Mouse (Mus musculus) MEL (cell line): ENCODE results near the gene Cnga2. TPM values are rescaled to one million over a fixed set of nuclear protein-coding genes. Genes with fewer than 3 reads are reported as not detected.

Experiments
- DNase-seq: peaks from one replicate; pipeline ENCODE4 v3.0.0; 2011; ENCODE audit warnings: low read depth, low spot score
- H3K27ac ChIP-seq: 2 replicates; pipeline ENCODE4 v1.5.1; 2012; ENCODE audit warnings: low read depth, mild to moderate bottlenecking, control low read depth, low read length, moderate library complexity; ENCODE audit not compliant: control insufficient read depth
- H3K27me3 ChIP-seq, 2 experiments: fragments of 150-350 bp in 1 of 2; sonication (generic) in 1 of 2; 2 replicates each; pipeline ENCODE4 v1.6.1; 2012; ENCODE audit warnings: low read length in 2 of 2, mild to moderate bottlenecking in 2 of 2, improper control_type of control experiment in 1 of 2, moderate library complexity in 1 of 2; ENCODE audit not compliant: insufficient read depth in 2 of 2, control insufficient read depth in 1 of 2
- H3K36me3 ChIP-seq, 2 experiments: 2 replicates each; pipeline ENCODE4 v1.6.1; 2012 to 2014; ENCODE audit warnings: low read length in 2 of 2, improper control_type of control experiment in 1 of 2, inconsistent platforms in 1 of 2, mild to moderate bottlenecking in 1 of 2; ENCODE audit not compliant: insufficient read depth in 2 of 2, control insufficient read depth in 1 of 2
- H3K4me1 ChIP-seq, 2 experiments: fragments of 150-350 bp in 1 of 2; sonication (generic) in 1 of 2; 2 replicates each; pipeline ENCODE4 v1.6.1; 2012; ENCODE audit warnings: low read length in 2 of 2, improper control_type of control experiment in 1 of 2, mild to moderate bottlenecking in 1 of 2; ENCODE audit not compliant: insufficient read depth in 2 of 2, control insufficient read depth in 1 of 2
- H3K4me3 ChIP-seq, 2 experiments: fragments of 150-350 bp in 1 of 2; sonication (generic) in 1 of 2; 2 replicates each; pipeline ENCODE4 v1.5.1; 2012; ENCODE audit warnings: low read depth in 2 of 2, low read length in 2 of 2, mild to moderate bottlenecking in 2 of 2, moderate library complexity in 2 of 2, control low read depth in 1 of 2, improper control_type of control experiment in 1 of 2; ENCODE audit not compliant: control insufficient read depth in 1 of 2, insufficient read depth in 1 of 2
- H3K79me2 ChIP-seq: 2 replicates; pipeline ENCODE4 v1.6.1; 2012; ENCODE audit warnings: mild to moderate bottlenecking, low read length, moderate library complexity; ENCODE audit not compliant: control insufficient read depth, poor library complexity, insufficient read depth
- H3K9ac ChIP-seq: 2 replicates; pipeline ENCODE4 v1.6.1; 2012; ENCODE audit warnings: low read depth, mild to moderate bottlenecking, control low read depth, low read length, moderate library complexity; ENCODE audit not compliant: control insufficient read depth, poor library complexity, severe bottlenecking
- H3K9me3 ChIP-seq: fragments of 150-350 bp; sonication (generic); replicated peaks from 2 replicates; pipeline ENCODE4 v1.6.1; 2012; ENCODE audit warnings: mild to moderate bottlenecking, low read length, improper control_type of control experiment, moderate library complexity; ENCODE audit not compliant: insufficient read depth
- BHLHE40 ChIP-seq: IDR thresholded peaks from 2 replicates; pipeline ENCODE4 v1.6.1; 2012; ENCODE audit warnings: low read depth, mild to moderate bottlenecking, inconsistent platforms, low read length, improper control_type of control experiment, borderline replicate concordance
- CTCF ChIP-seq, 3 experiments: IDR thresholded peaks in 2 of 3; conservative IDR thresholded peaks in 1 of 3; 2 replicates each; pipeline ENCODE4 v1.5.1; 2011 to 2012; ENCODE audit warnings: low read length in 3 of 3, low read depth in 2 of 3, mild to moderate bottlenecking in 2 of 3, improper control_type of control experiment in 1 of 3, inconsistent platforms in 1 of 3, mixed read lengths in 1 of 3, moderate library complexity in 1 of 3; ENCODE audit not compliant: control insufficient read depth in 1 of 3, insufficient read depth in 1 of 3, poor library complexity in 1 of 3, severe bottlenecking in 1 of 3
- EP300 ChIP-seq, 2 experiments: IDR thresholded peaks; 2 replicates each; pipeline ENCODE4 v1.6.1; 2011; ENCODE audit warnings: improper control_type of control experiment in 2 of 2, low read length in 2 of 2, low read depth in 1 of 2, mild to moderate bottlenecking in 1 of 2
- ETS1 ChIP-seq: IDR thresholded peaks from 2 replicates; pipeline ENCODE4 v1.6.1; 2012; ENCODE audit warnings: low read depth, mild to moderate bottlenecking, inconsistent platforms, low read length, improper control_type of control experiment, moderate library complexity
- GABPA ChIP-seq: IDR thresholded peaks from 2 replicates; pipeline ENCODE4 v1.6.1; 2012; ENCODE audit warnings: low read depth, mild to moderate bottlenecking, inconsistent platforms, low read length, improper control_type of control experiment, moderate library complexity
- GATA1 ChIP-seq: IDR thresholded peaks from 2 replicates; pipeline ENCODE4 v1.6.1; 2011; ENCODE audit warnings: low read depth, low read length, improper control_type of control experiment
- JUND ChIP-seq: IDR thresholded peaks from 2 replicates; pipeline ENCODE4 v1.6.1; 2011; ENCODE audit warnings: low read depth, mild to moderate bottlenecking, improper control_type of control experiment, low read length
- KAT2A ChIP-seq: conservative IDR thresholded peaks from 2 replicates; pipeline ENCODE4 v1.6.1; 2012; ENCODE audit warnings: low read depth, low read length, improper control_type of control experiment, inconsistent platforms
- MAFK ChIP-seq: IDR thresholded peaks from 2 replicates; pipeline ENCODE4 v1.6.1; 2011; ENCODE audit warnings: low read depth, mild to moderate bottlenecking, low read length, improper control_type of control experiment, borderline replicate concordance
- MEF2A ChIP-seq: IDR thresholded peaks from 2 replicates; pipeline ENCODE4 v1.6.1; 2014; ENCODE audit warnings: low read depth, mild to moderate bottlenecking, inconsistent platforms, low read length, improper control_type of control experiment; ENCODE audit not compliant: poor library complexity, insufficient replicate concordance, severe bottlenecking; ENCODE audit errors: extremely low read depth
- MXI1 ChIP-seq: IDR thresholded peaks from 2 replicates; pipeline ENCODE4 v1.6.1; 2011; ENCODE audit warnings: mild to moderate bottlenecking, low read depth, low read length, improper control_type of control experiment
- NRF1 ChIP-seq: IDR thresholded peaks from 2 replicates; pipeline ENCODE4 v1.6.1; 2014; ENCODE audit warnings: low read depth, mild to moderate bottlenecking, inconsistent platforms, low read length, improper control_type of control experiment, moderate library complexity; ENCODE audit not compliant: poor library complexity, insufficient read depth, severe bottlenecking
- POLR2A ChIP-seq, 2 experiments: IDR thresholded peaks; 2 replicates each; pipeline ENCODE4 v1.6.1; 2011 to 2012; ENCODE audit warnings: low read length in 2 of 2, mild to moderate bottlenecking in 2 of 2, control low read depth in 1 of 2, improper control_type of control experiment in 1 of 2, low read depth in 1 of 2, moderate library complexity in 1 of 2; ENCODE audit not compliant: control insufficient read depth in 1 of 2, insufficient read depth in 1 of 2, poor library complexity in 1 of 2
- POLR2AphosphoS5 ChIP-seq: IDR thresholded peaks from 2 replicates; pipeline ENCODE4 v1.6.1; 2012; ENCODE audit warnings: low read depth, borderline replicate concordance, mild to moderate bottlenecking, inconsistent platforms, low read length, moderate library complexity, mixed read lengths
- TBP ChIP-seq: IDR thresholded peaks from 2 replicates; pipeline ENCODE4 v1.8.0; 2011; ENCODE audit warnings: low read depth, low read length, improper control_type of control experiment
- TCF12 ChIP-seq: IDR thresholded peaks from 2 replicates; pipeline ENCODE4 v1.6.1; 2014; ENCODE audit warnings: low read depth, mild to moderate bottlenecking, inconsistent platforms, low read length, improper control_type of control experiment, moderate library complexity
- UBTF ChIP-seq: IDR thresholded peaks from 2 replicates; pipeline ENCODE4 v1.6.1; 2012; ENCODE audit warnings: low read depth, mild to moderate bottlenecking, inconsistent platforms, low read length, improper control_type of control experiment, moderate library complexity, borderline replicate concordance; ENCODE audit not compliant: insufficient read depth
- USF1 ChIP-seq: IDR thresholded peaks from 2 replicates; pipeline ENCODE4 v1.6.1; 2014; ENCODE audit warnings: low read depth, mild to moderate bottlenecking, inconsistent platforms, low read length, improper control_type of control experiment, moderate library complexity
- ZC3H11A ChIP-seq: IDR thresholded peaks from 2 replicates; pipeline ENCODE4 v1.6.1; 2012; ENCODE audit warnings: low read depth, mild to moderate bottlenecking, inconsistent platforms, low read length, improper control_type of control experiment
- ZKSCAN1 ChIP-seq: IDR thresholded peaks from 2 replicates; pipeline ENCODE4 v1.6.1; 2012; ENCODE audit warnings: low read depth, mild to moderate bottlenecking, inconsistent platforms, low read length, improper control_type of control experiment, moderate library complexity
- ZMIZ1 ChIP-seq: IDR thresholded peaks from 2 replicates; pipeline ENCODE4 v1.6.1; 2012; ENCODE audit warnings: low read depth, mild to moderate bottlenecking, inconsistent platforms, low read length, improper control_type of control experiment, moderate library complexity
- polyA plus RNA-seq, 2 experiments: library from polyadenylated mRNA; stranded (reverse) in 1 of 2; unstranded in 1 of 2; fragments of >175 nt in 1 of 2; fragments of >200 nt in 1 of 2; gene quantifications; 2 replicates each; pipeline versions ENCODE4 v1.2.1 to v1.2.4; 2012; ENCODE audit warnings: low replicate concordance in 2 of 2, low read depth in 1 of 2; ENCODE audit not compliant: insufficient read length in 2 of 2, insufficient read depth in 1 of 2, missing spikeins in 1 of 2
- total RNA-seq: library from RNA; depleted of rRNA; stranded (reverse); fragments of 300-350 nt; gene quantifications from 2 replicates; pipeline ENCODE4 v1.2.3, GENCODE M21; 2012

The Cnga2 gene
- total and polyA plus RNA-seq, 3 experiments, result not detected

- TF ChIP-seq ETS1 (no peak), TBP (no peak), GATA1 (no peak)
- TF ChIP-seq, all 39 proteins: peak for 0
- Histone ChIP-seq H3K4me1 (no peaks in the 10 kb centered on the region), H3K27me3 (no peaks in the 10 kb centered on the region), H3K9ac (no peak overlapping the region), H3K27ac (no peak overlapping the region), H3K9me3 (no peaks in the 10 kb centered on the region), H3K36me3 (no peaks in the 10 kb centered on the region), H3K4me3 (no peak overlapping the region), H3K79me2 (no peaks in the 10 kb centered on the region)
- DNase-seq, result no peak
Observed at GRCm38 (mm10) chrX:72023542-72023941, 31.9 kb downstream of the Cnga2 start.

- Histone ChIP-seq H3K4me3 (no peak overlapping the region), H3K27ac (no peak overlapping the region)
Observed at GRCm38 (mm10) chrX:72044056-72044455, 52.4 kb downstream of the Cnga2 start.

GRCm38 (mm10) chrX:72047918-72048317, 56.3 kb downstream of the Cnga2 start:
- Histone ChIP-seq H3K79me2 (no peaks in the 10 kb centered on the region), H3K9me3 (no peaks in the 10 kb centered on the region), H3K27ac (no peak overlapping the region), H3K36me3 (no peaks in the 10 kb centered on the region), H3K27me3 (no peaks in the 10 kb centered on the region), H3K9ac (no peak overlapping the region), H3K4me1 (no peaks in the 10 kb centered on the region), H3K4me3 (no peak overlapping the region)
- DNase-seq, result no peak
- TF ChIP-seq TCF12 (no peak), GABPA (no peak), CTCF (IDR thresholded peaks at IDR 0.05 in 2 of 3, conservative IDR thresholded peaks at IDR 0.05 in 1 of 3; ENCODE audit: control insufficient read depth in 1 of 3, insufficient read depth in 1 of 3, low read depth in 2 of 3, low read length in 3 of 3, poor library complexity in 1 of 3, severe bottlenecking in 1 of 3) (no peak), KAT2A (no peak), NRF1 (no peak), JUND (no peak), ZMIZ1 (no peak), POLR2AphosphoS5 (no peak), ZKSCAN1 (no peak), USF1 (no peak), MAFK (no peak), ZC3H11A (no peak), EP300 (IDR thresholded peaks at IDR 0.05; ENCODE audit: low read depth in 1 of 2, low read length in 2 of 2) (no peak), POLR2A (IDR thresholded peaks at IDR 0.05; ENCODE audit: control insufficient read depth in 1 of 2, insufficient read depth in 1 of 2, low read depth in 1 of 2, low read length in 2 of 2, poor library complexity in 1 of 2) (no peak), MEF2A (no peak), GATA1 (no peak), UBTF (no peak), MXI1 (no peak), BHLHE40 (no peak)

More at GRCm38 (mm10) chrX:72044056-72044455, 52.4 kb downstream of the Cnga2 start:
- Histone ChIP-seq H3K4me1 (no peaks in the 10 kb centered on the region), H3K9ac (no peak overlapping the region), H3K36me3 (no peaks in the 10 kb centered on the region)
- TF ChIP-seq ZKSCAN1, result no peak
- TF ChIP-seq, all 39 proteins: peak for 0
- H3K79me2 ChIP-seq, result no peaks in the 10 kb centered on the region
- H3K9me3 ChIP-seq, result no peaks in the 10 kb centered on the region
- no peak for DNase-seq
- no peaks in the 10 kb centered on the region for H3K27me3 ChIP-seq
